Comparison of ENCODE assay signal across 1 mouse cellular context in the genomic region with DNA sequence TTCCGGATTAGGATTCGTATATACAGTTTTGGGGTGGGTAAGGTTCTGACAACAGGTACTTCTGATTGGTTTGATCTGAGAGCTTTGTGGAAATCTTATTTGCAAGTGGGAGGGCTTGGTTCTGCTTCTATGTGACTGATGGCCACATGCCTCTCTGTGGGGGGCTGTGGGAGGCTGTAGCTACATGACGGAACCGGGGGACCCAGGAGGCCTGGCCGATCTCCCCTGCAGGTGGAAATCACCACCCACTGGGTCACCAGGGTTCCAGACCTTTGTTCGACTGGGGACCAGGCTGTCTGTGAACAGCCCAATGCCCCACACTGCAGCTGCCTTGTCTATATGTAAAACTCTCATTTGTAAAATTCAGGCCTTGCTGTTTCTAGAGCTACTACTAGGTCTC.
TF ChIP-seq lines count a peak whose summit lies in the region.

No protein-coding gene starts in this region.

TF ChIP-seq in CH12.LX, 34 proteins besides CTCF, POLR2A, EP300 and RAD21:
- no peak for TF ChIP-seq E2F4 (IDR thresholded peaks at IDR 0.05; ENCODE audit: insufficient replicate concordance, low read depth, low read length)
